Mouse (Mus musculus): ENCODE results near the gene Hif3a. TPM values are rescaled to one million over a fixed set of nuclear protein-coding genes. Genes with fewer than 3 reads are reported as not detected.

Gene Hif3a
- polyA plus RNA-seq, 1 experiment = 0.16 TPM

- TF ChIP-seq MYOD1 (IDR thresholded peaks at IDR 0.05; ENCODE audit: control insufficient read depth in 1 of 3, insufficient read length in 2 of 3, low read depth in 2 of 3) (no peak), MYOG (IDR thresholded peaks at IDR 0.05; ENCODE audit: control insufficient read depth in 1 of 3, insufficient read depth in 1 of 3, insufficient read length in 2 of 3, low read depth in 2 of 3) (peak in 1 of 3 experiments; percentile 56)
- H3K79me2 ChIP-seq (ENCODE audit: control insufficient read depth, insufficient read depth) = no peaks in the 10 kb centered on the region
- no peak overlapping the region for H3K4me3 ChIP-seq
Observed at GRCm38 (mm10) chr7:17058071-17058689, 4.0 kb downstream of the Hif3a start.

DNA sequence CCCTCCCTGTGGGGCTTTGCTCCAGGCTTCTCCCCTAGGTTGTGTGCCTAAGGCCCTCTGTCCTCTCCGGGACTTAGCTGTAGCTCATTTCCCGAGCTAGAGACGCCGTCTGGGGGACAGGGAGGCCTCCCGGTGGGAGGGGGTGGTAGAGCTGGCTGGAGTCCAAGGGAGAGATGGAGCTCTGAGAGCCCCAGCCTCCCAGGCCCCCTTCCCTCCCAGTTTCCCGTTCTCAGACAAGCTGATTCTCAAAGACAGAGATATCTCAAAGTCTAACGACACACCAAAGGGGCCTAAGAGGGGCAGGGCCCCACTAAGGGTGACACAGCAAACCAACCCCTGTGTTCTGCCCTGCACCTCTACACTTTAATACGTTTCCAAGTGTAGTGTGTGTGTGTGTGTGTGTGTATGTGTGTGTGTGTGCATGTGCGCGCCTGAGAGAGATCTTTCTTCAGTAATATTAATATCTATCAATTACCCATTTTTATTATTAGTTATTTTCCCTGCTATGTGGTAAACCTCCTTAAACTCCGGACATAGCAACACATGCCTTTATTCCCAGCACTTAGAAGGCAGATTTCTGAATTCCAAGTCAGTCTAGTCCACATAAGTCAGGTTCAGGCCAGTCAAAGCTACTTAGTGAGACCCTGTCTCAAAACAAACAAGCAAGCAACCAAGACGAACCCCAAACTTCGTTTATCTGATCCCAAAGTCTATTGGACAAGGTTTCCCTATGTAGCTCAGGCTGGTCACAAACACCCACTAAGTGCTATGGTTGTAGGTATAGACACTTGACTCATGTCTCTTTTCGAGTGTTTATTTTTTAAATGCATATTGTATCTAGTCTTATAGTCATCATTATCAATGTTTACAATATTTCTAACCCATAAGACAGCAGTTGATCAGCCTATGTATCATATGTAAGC lies 5.4 kb downstream of the Hif3a start:
- no peak overlapping the region for H3ac ChIP-seq (ENCODE audit: control insufficient read depth, insufficient read length)
- no peaks in the 10 kb centered on the region for H3K79me2 ChIP-seq (ENCODE audit: control insufficient read depth, insufficient read depth)
- H3K4me2 ChIP-seq (ENCODE audit: low read depth) = no peak overlapping the region
- no peak overlapping the region for H3K4me3 ChIP-seq
- H3K27me3 ChIP-seq (ENCODE audit: control insufficient read depth, insufficient read depth, insufficient read length) = no peaks in the 10 kb centered on the region
- H3K36me3 ChIP-seq (ENCODE audit: control insufficient read depth, insufficient read depth) = no peaks in the 10 kb centered on the region
- no peak for TF ChIP-seq E2F4 (IDR thresholded peaks at IDR 0.05; ENCODE audit: insufficient read depth)
- no peak for TF ChIP-seq CEBPB (IDR thresholded peaks at IDR 0.05; ENCODE audit: insufficient read depth, poor library complexity, severe bottlenecking)
- TF ChIP-seq MYOG (IDR thresholded peaks at IDR 0.05; ENCODE audit: control insufficient read depth in 1 of 3, insufficient read depth in 1 of 3, insufficient read length in 2 of 3, low read depth in 2 of 3) = no peak
- TF ChIP-seq SRF (IDR thresholded peaks at IDR 0.05; ENCODE audit: control insufficient read depth, insufficient read length, low read depth) = no peak
- no peak for TF ChIP-seq POLR2AphosphoS2 (IDR thresholded peaks at IDR 0.05; ENCODE audit: insufficient read length, low read depth)
- TF ChIP-seq POLR2A (IDR thresholded peaks at IDR 0.05; ENCODE audit: insufficient read length, low read depth) = no peak
- no peak for TF ChIP-seq TCF3 (IDR thresholded peaks at IDR 0.05; ENCODE audit: insufficient read length, low read depth)
- TF ChIP-seq USF1 (IDR thresholded peaks at IDR 0.05; ENCODE audit: low read depth) = no peak
- TF ChIP-seq MYOD1 (IDR thresholded peaks at IDR 0.05; ENCODE audit: control insufficient read depth in 1 of 3, insufficient read length in 2 of 3, low read depth in 2 of 3) = no peak
- no peak for TF ChIP-seq MAX (IDR thresholded peaks at IDR 0.05; ENCODE audit: low read depth)
- no peak for TF ChIP-seq TCF12 (IDR thresholded peaks at IDR 0.05; ENCODE audit: insufficient read depth, poor library complexity, severe bottlenecking)

More at GRCm38 (mm10) chr7:17058071-17058689, 4.0 kb downstream of the Hif3a start:
- H3K27me3 ChIP-seq (ENCODE audit: control insufficient read depth, insufficient read depth, insufficient read length) = peaks cover 13% of the 10 kb centered on the region
- no peak overlapping the region for H3ac ChIP-seq (ENCODE audit: control insufficient read depth, insufficient read length)
- H3K4me2 ChIP-seq (ENCODE audit: low read depth) = peak overlapping the region; percentile 21
- H3K36me3 ChIP-seq (ENCODE audit: control insufficient read depth, insufficient read depth) = no peaks in the 10 kb centered on the region

GRCm38 (mm10) chr7:17056081-17056581 lies 6.1 kb downstream of the Hif3a start:
- Histone ChIP-seq H3ac (ENCODE audit: control insufficient read depth, insufficient read length) (no peak overlapping the region), H3K27me3 (ENCODE audit: control insufficient read depth, insufficient read depth, insufficient read length) (no peaks in the 10 kb centered on the region), H3K36me3 (ENCODE audit: control insufficient read depth, insufficient read depth) (no peaks in the 10 kb centered on the region), H3K4me3 (no peak overlapping the region), H3K4me2 (ENCODE audit: low read depth) (no peak overlapping the region), H3K79me2 (ENCODE audit: control insufficient read depth, insufficient read depth) (no peaks in the 10 kb centered on the region)
- TF ChIP-seq REST (IDR thresholded peaks at IDR 0.05; ENCODE audit: insufficient read depth, insufficient read length) (no peak), CEBPB (IDR thresholded peaks at IDR 0.05; ENCODE audit: insufficient read depth, poor library complexity, severe bottlenecking) (no peak), POLR2A (IDR thresholded peaks at IDR 0.05; ENCODE audit: insufficient read length, low read depth) (no peak), E2F4 (IDR thresholded peaks at IDR 0.05; ENCODE audit: insufficient read depth) (no peak), MYOD1 (IDR thresholded peaks at IDR 0.05; ENCODE audit: control insufficient read depth in 1 of 3, insufficient read length in 2 of 3, low read depth in 2 of 3) (no peak), POLR2AphosphoS2 (IDR thresholded peaks at IDR 0.05; ENCODE audit: insufficient read length, low read depth) (no peak), MAX (IDR thresholded peaks at IDR 0.05; ENCODE audit: low read depth) (no peak), MYOG (IDR thresholded peaks at IDR 0.05; ENCODE audit: control insufficient read depth in 1 of 3, insufficient read depth in 1 of 3, insufficient read length in 2 of 3, low read depth in 2 of 3) (no peak), SRF (IDR thresholded peaks at IDR 0.05; ENCODE audit: control insufficient read depth, insufficient read length, low read depth) (no peak), USF1 (IDR thresholded peaks at IDR 0.05; ENCODE audit: low read depth) (no peak), TCF12 (IDR thresholded peaks at IDR 0.05; ENCODE audit: insufficient read depth, poor library complexity, severe bottlenecking) (no peak), TCF3 (IDR thresholded peaks at IDR 0.05; ENCODE audit: insufficient read length, low read depth) (no peak)

- TF ChIP-seq SRF (IDR thresholded peaks at IDR 0.05; ENCODE audit: control insufficient read depth, insufficient read length, low read depth) (no peak), USF1 (IDR thresholded peaks at IDR 0.05; ENCODE audit: low read depth) (no peak), MAX (IDR thresholded peaks at IDR 0.05; ENCODE audit: low read depth) (no peak), MYOD1 (IDR thresholded peaks at IDR 0.05; ENCODE audit: control insufficient read depth in 1 of 3, insufficient read length in 2 of 3, low read depth in 2 of 3) (no peak), CEBPB (IDR thresholded peaks at IDR 0.05; ENCODE audit: insufficient read depth, poor library complexity, severe bottlenecking) (no peak), TCF12 (IDR thresholded peaks at IDR 0.05; ENCODE audit: insufficient read depth, poor library complexity, severe bottlenecking) (no peak), POLR2AphosphoS2 (IDR thresholded peaks at IDR 0.05; ENCODE audit: insufficient read length, low read depth) (no peak), E2F4 (IDR thresholded peaks at IDR 0.05; ENCODE audit: insufficient read depth) (no peak), TCF3 (IDR thresholded peaks at IDR 0.05; ENCODE audit: insufficient read length, low read depth) (no peak), POLR2A (IDR thresholded peaks at IDR 0.05; ENCODE audit: insufficient read length, low read depth) (no peak), MYOG (IDR thresholded peaks at IDR 0.05; ENCODE audit: control insufficient read depth in 1 of 3, insufficient read depth in 1 of 3, insufficient read length in 2 of 3, low read depth in 2 of 3) (no peak), REST (IDR thresholded peaks at IDR 0.05; ENCODE audit: insufficient read depth, insufficient read length) (no peak)
- Histone ChIP-seq H3K79me2 (ENCODE audit: control insufficient read depth, insufficient read depth) (no peaks in the 10 kb centered on the region), H3K27me3 (ENCODE audit: control insufficient read depth, insufficient read depth, insufficient read length) (no peaks in the 10 kb centered on the region), H3K36me3 (ENCODE audit: control insufficient read depth, insufficient read depth) (no peaks in the 10 kb centered on the region), H3K4me3 (no peak overlapping the region), H3K4me2 (ENCODE audit: low read depth) (no peak overlapping the region), H3ac (ENCODE audit: control insufficient read depth, insufficient read length) (no peak overlapping the region)
Observed at GRCm38 (mm10) chr7:17055287-17055946, 6.8 kb downstream of the Hif3a start.
